9 mouse cellular contexts compared by ENCODE assay signal in genomic region chr1:34460061-34460441, GRCm38 (mm10). TPM values are rescaled to one million over a fixed set of nuclear protein-coding genes. Genes with fewer than 3 reads are reported as not detected.
A peak's percentile ranks its signal among the peaks of the same experiment; 100 is the strongest.
DNase-seq lines count a peak whose midpoint lies in the region; ATAC-seq and TF ChIP-seq lines count a peak whose summit lies in the region.
"Had no signal": no experiment of that assay in that cellular context is flagged by ENCODE, and none has a peak within 500 bp of the region (broad histone marks: within the 10 kb centered on the region; RNA-seq: fewer than 3 reads in every experiment).

No protein-coding gene starts in this region.

- TF ChIP-seq CTCF in cortical plate, adult 2 months (IDR thresholded peaks at IDR 0.05; ENCODE audit: extremely low read depth, insufficient read depth, low read length), result no peak
- no peak for TF ChIP-seq CTCF in hindbrain, postnatal 0 days (IDR thresholded peaks at IDR 0.05; ENCODE audit: low read depth)
- TF ChIP-seq CTCF in lung, postnatal 0 days (IDR thresholded peaks at IDR 0.05), result no peak

- H3K9ac ChIP-seq in kidney, embryonic 16.5 days (replicated peaks; ENCODE audit: low read length), result peak overlapping the region; percentile 77
- H3K9ac ChIP-seq in hindbrain, postnatal 0 days (replicated peaks; ENCODE audit: low read length), result peak overlapping the region; percentile 40; the same call in 1 of the 2 replicates
- peak overlapping the region; percentile 33 for H3K9ac ChIP-seq in lung, postnatal 0 days (replicated peaks; ENCODE audit: low read depth)

- TF ChIP-seq POLR2A in cortical plate, adult 2 months (IDR thresholded peaks at IDR 0.05; ENCODE audit: extremely low read depth, insufficient read depth, low read length), result no peak

- WGBS in kidney, embryonic 16.5 days, result 1% methylated on average over 15 of the region's 15 CpGs
- WGBS in hindbrain, postnatal 0 days, result 3% methylated on average over 15 of the region's 15 CpGs
- 2% methylated on average over 15 of the region's 15 CpGs for WGBS in lung, postnatal 0 days

- H3K9me3 ChIP-seq in kidney, embryonic 16.5 days (ENCODE audit: low read length), result no peaks in the 10 kb centered on the region
- H3K9me3 ChIP-seq in hindbrain, postnatal 0 days (ENCODE audit: low read length), result no peaks in the 10 kb centered on the region
- no peaks in the 10 kb centered on the region for H3K9me3 ChIP-seq in lung, postnatal 0 days (ENCODE audit: low read length)

- DNase-seq in kidney, adult 18-20 months, result no peak
- no peak for DNase-seq in hindbrain, postnatal 0 days (ENCODE audit: low spot score)
- DNase-seq in lung, postnatal 0 days (ENCODE audit: low spot score), result peak; percentile 72
- peak; percentile 52 for DNase-seq in splenic B cell, adult 2 months (ENCODE audit: low read depth, low spot score)
- no peak for DNase-seq in MN1 (ENCODE audit: low spot score)
- DNase-seq in urinary bladder, postnatal 4 days (ENCODE audit: low spot score in 2 of 2), result no peak

- H3K27me3 ChIP-seq in kidney, embryonic 16.5 days (ENCODE audit: insufficient read depth, low read length), result peaks cover 14% of the 10 kb centered on the region
- H3K27me3 ChIP-seq in hindbrain, postnatal 0 days (ENCODE audit: insufficient read depth, low read length), result no peaks in the 10 kb centered on the region; the same call in 1 of the 2 replicates
- H3K27me3 ChIP-seq in lung, postnatal 0 days (replicated peaks; ENCODE audit: insufficient read depth, low read length), result no peaks in the 10 kb centered on the region
- no peaks in the 10 kb centered on the region for H3K27me3 ChIP-seq in splenic B cell, adult 2 months (ENCODE audit: control insufficient read depth, insufficient read depth, low read length, poor library complexity, severe bottlenecking)

- H3K4me3 ChIP-seq in kidney, embryonic 16.5 days (ENCODE audit: low read length), result peak overlapping the region; percentile 60
- H3K4me3 ChIP-seq in cortical plate, adult 2 months (ENCODE audit: insufficient read depth, low read length), result peak overlapping the region; percentile 72
- peak overlapping the region; percentile 57 for H3K4me3 ChIP-seq in hindbrain, postnatal 0 days (ENCODE audit: low read length)
- H3K4me3 ChIP-seq in lung, postnatal 0 days (ENCODE audit: low read depth, low read length), result peak overlapping the region; percentile 45

- H3K36me3 ChIP-seq in kidney, embryonic 16.5 days (ENCODE audit: insufficient read depth, low read length), result no peaks in the 10 kb centered on the region
- no peaks in the 10 kb centered on the region for H3K36me3 ChIP-seq in hindbrain, postnatal 0 days (ENCODE audit: insufficient read depth, low read length)
- no peaks in the 10 kb centered on the region for H3K36me3 ChIP-seq in lung, postnatal 0 days (ENCODE audit: insufficient read depth, low read length)
- H3K36me3 ChIP-seq in splenic B cell, adult 2 months (ENCODE audit: control insufficient read depth, insufficient read depth, low read length, poor library complexity, severe bottlenecking), result no peaks in the 10 kb centered on the region

- 0 out of 2 replicates have a peak overlapping the region, but pooled peaks have one; percentile 57 for H3K27ac ChIP-seq in kidney, embryonic 16.5 days (ENCODE audit: low read length)
- no peak overlapping the region for H3K27ac ChIP-seq in cortical plate, adult 2 months (ENCODE audit: insufficient read depth, low read length)
- no peak overlapping the region for H3K27ac ChIP-seq in hindbrain, postnatal 0 days
- peak overlapping the region; percentile 39 for H3K27ac ChIP-seq in lung, postnatal 0 days (ENCODE audit: low read length)

- ATAC-seq in kidney, embryonic 16.5 days (ENCODE audit: low FRiP score, low TSS enrichment), result peak; percentile 39
- ATAC-seq in hindbrain, postnatal 0 days, result no peak
- peak; percentile 61 for ATAC-seq in lung, postnatal 0 days

- H3K4me2 ChIP-seq in kidney, embryonic 16.5 days (replicated peaks; ENCODE audit: low read depth, low read length), result peak overlapping the region; percentile 91
- peak overlapping the region; percentile 98 for H3K4me2 ChIP-seq in hindbrain, postnatal 0 days (ENCODE audit: low read depth, low read length)
- peak overlapping the region; percentile 77 for H3K4me2 ChIP-seq in lung, postnatal 0 days (replicated peaks; ENCODE audit: low read depth, low read length)

- 0 out of 2 replicates have a peak, but pooled peaks cover 3% of the 10 kb centered on the region for H3K4me1 ChIP-seq in kidney, embryonic 16.5 days (ENCODE audit: insufficient read depth, low read length)
- H3K4me1 ChIP-seq in cortical plate, adult 2 months (ENCODE audit: control insufficient read depth, insufficient read depth, low read length), result peaks cover 2% of the 10 kb centered on the region; the same call in 1 of the 2 replicates
- H3K4me1 ChIP-seq in hindbrain, postnatal 0 days (ENCODE audit: insufficient read depth, low read length), result 0 out of 2 replicates have a peak, but pooled peaks cover 6% of the 10 kb centered on the region
- 0 out of 2 replicates have a peak, but pooled peaks cover 2% of the 10 kb centered on the region for H3K4me1 ChIP-seq in lung, postnatal 0 days (ENCODE audit: insufficient read depth, low read depth, low read length)

- no peak for TF ChIP-seq EP300 in lung, postnatal 0 days (IDR thresholded peaks at IDR 0.05)

RNA-seq across cellular contexts. Expression of gene Ptpn18, which starts 0.5 kb away (rescaled TPM):
- polyA plus RNA-seq in kidney, embryonic 16.5 days (2015; fragmentation: Nextera tagmentation; extraction: Ambion mirVana), result 20.3 and 21.5 TPM in 2 replicates
- polyA plus RNA-seq in cortical plate, adult 2 months (2012; rRNA removed), result 8.4 and 8.5 TPM in 2 replicates
- total RNA-seq in hindbrain, postnatal 0 days (2014; rRNA removed), result 0.25 and 0.63 TPM in 2 replicates
- polyA plus RNA-seq in hindbrain, postnatal 0 days (2015; fragmentation: Nextera tagmentation; extraction: Ambion mirVana), result 6.7 and 6.9 TPM in 2 replicates
- 36.0 and 39.8 TPM in 2 replicates for polyA plus RNA-seq in lung, postnatal 0 days (2015; fragmentation: Nextera tagmentation; extraction: Ambion mirVana)

RNA-seq across cellular contexts. Expression of gene Imp4, which starts 20.4 kb away (rescaled TPM):
- polyA plus RNA-seq in kidney, embryonic 16.5 days (2015; fragmentation: Nextera tagmentation; extraction: Ambion mirVana), result 99.9 and 105 TPM in 2 replicates
- polyA plus RNA-seq in cortical plate, adult 2 months (2012; rRNA removed), result 24.1 and 25.8 TPM in 2 replicates
- 21.5 and 30.7 TPM in 2 replicates for total RNA-seq in hindbrain, postnatal 0 days (2014; rRNA removed)
- polyA plus RNA-seq in hindbrain, postnatal 0 days (2015; fragmentation: Nextera tagmentation; extraction: Ambion mirVana), result 41.3 and 47.7 TPM in 2 replicates
- 39.9 and 41.6 TPM in 2 replicates for polyA plus RNA-seq in lung, postnatal 0 days (2015; fragmentation: Nextera tagmentation; extraction: Ambion mirVana)

RNA-seq across cellular contexts. Expression of gene Ccdc115, which starts 20.6 kb away (rescaled TPM):
- polyA plus RNA-seq in kidney, embryonic 16.5 days (2015; fragmentation: Nextera tagmentation; extraction: Ambion mirVana), result 56.6 and 59.2 TPM in 2 replicates
- 29.5 and 30.3 TPM in 2 replicates for polyA plus RNA-seq in cortical plate, adult 2 months (2012; rRNA removed)
- 38.3 and 47.8 TPM in 2 replicates for total RNA-seq in hindbrain, postnatal 0 days (2014; rRNA removed)
- 51.7 and 52.0 TPM in 2 replicates for polyA plus RNA-seq in hindbrain, postnatal 0 days (2015; fragmentation: Nextera tagmentation; extraction: Ambion mirVana)
- 30.6 and 31.4 TPM in 2 replicates for polyA plus RNA-seq in lung, postnatal 0 days (2015; fragmentation: Nextera tagmentation; extraction: Ambion mirVana)

RNA-seq across cellular contexts. Expression of gene Prss39, which starts 38.2 kb away (rescaled TPM):
- not detected in 2 replicates for polyA plus RNA-seq in kidney, embryonic 16.5 days (2015; fragmentation: Nextera tagmentation; extraction: Ambion mirVana)
- not detected in 2 replicates for polyA plus RNA-seq in cortical plate, adult 2 months (2012; rRNA removed)
- not detected in 2 replicates for total RNA-seq in hindbrain, postnatal 0 days (2014; rRNA removed)
- polyA plus RNA-seq in hindbrain, postnatal 0 days (2015; fragmentation: Nextera tagmentation; extraction: Ambion mirVana), result not detected in 2 replicates
- polyA plus RNA-seq in lung, postnatal 0 days (2015; fragmentation: Nextera tagmentation; extraction: Ambion mirVana), result not detected in 2 replicates
- total RNA-seq: adrenal gland, adult 18-20 months had no signal

Comparison
In these comparisons a context has a peak if more than half of its experiments do, and no peak if none do; other contexts are left out.
1. H3K27ac ChIP-seq: peak in kidney, embryonic 16.5 days (single experiment) and lung, postnatal 0 days (single experiment); none in cortical plate, adult 2 months (single experiment) and hindbrain, postnatal 0 days (single experiment).
2. DNase-seq: peak in lung, postnatal 0 days (single experiment) and splenic B cell, adult 2 months (single experiment); none in kidney, adult 18-20 months (single experiment), hindbrain, postnatal 0 days (single experiment), MN1 (single experiment) and urinary bladder, postnatal 4 days (0 of 2).
3. Peak in every context shown above with its lines, with median percentiles within 50 percentile points of each other: H3K4me2 ChIP-seq, H3K4me3 ChIP-seq and H3K9ac ChIP-seq.